Mouse (Mus musculus) T-helper 2 cell (primary cell): ENCODE measurements around the gene Daam1.

Source experiments
- in situ Hi-C: fragments of 300-600 bp; cut with MboI, MseI; formaldehyde crosslinking; loops from one replicate; pipeline ENCODE4 v1.15.1; 2025; ENCODE audit warnings: high pct_unique_total_duplicates

The Daam1 gene

DNA sequence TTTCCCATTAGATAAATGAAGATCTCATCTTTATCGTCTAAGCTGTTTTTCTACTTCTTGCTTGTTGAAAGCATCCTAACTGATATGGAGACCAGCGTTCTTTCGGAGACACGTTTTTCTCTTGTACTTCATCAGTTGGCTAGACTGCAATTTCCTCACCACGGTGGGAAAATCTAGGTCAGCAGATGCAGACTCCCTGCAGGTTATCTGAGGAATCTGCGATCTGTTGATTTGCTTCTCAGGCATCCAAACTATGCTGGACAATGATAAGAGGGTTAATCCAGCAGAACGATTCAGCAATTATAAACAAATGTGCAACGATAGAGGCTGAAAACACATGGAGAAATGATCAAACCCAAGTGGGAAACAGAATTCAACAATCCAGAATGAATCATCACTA is 208.6 kb downstream of the Daam1 start:
- in situ Hi-C loops, result no loop called here

- in situ Hi-C loops, result loop anchor here (10.0 kb wide), 1 partner anchor 716 kb away; no protein-coding TSS in a partner anchor
Measured at GRCm38 (mm10) chr12:72041238-72041637, 210.4 kb downstream of the Daam1 start.
